Mouse (Mus musculus): ENCODE data around the gene Znrd1as. TPM values are rescaled to one million over a fixed set of nuclear protein-coding genes. Genes with fewer than 3 reads are reported as not detected.

Znrd1as gene
- total and polyA plus RNA-seq, 3 experiments, result 1.8 to 2.8 TPM; not detected in 1

DNA sequence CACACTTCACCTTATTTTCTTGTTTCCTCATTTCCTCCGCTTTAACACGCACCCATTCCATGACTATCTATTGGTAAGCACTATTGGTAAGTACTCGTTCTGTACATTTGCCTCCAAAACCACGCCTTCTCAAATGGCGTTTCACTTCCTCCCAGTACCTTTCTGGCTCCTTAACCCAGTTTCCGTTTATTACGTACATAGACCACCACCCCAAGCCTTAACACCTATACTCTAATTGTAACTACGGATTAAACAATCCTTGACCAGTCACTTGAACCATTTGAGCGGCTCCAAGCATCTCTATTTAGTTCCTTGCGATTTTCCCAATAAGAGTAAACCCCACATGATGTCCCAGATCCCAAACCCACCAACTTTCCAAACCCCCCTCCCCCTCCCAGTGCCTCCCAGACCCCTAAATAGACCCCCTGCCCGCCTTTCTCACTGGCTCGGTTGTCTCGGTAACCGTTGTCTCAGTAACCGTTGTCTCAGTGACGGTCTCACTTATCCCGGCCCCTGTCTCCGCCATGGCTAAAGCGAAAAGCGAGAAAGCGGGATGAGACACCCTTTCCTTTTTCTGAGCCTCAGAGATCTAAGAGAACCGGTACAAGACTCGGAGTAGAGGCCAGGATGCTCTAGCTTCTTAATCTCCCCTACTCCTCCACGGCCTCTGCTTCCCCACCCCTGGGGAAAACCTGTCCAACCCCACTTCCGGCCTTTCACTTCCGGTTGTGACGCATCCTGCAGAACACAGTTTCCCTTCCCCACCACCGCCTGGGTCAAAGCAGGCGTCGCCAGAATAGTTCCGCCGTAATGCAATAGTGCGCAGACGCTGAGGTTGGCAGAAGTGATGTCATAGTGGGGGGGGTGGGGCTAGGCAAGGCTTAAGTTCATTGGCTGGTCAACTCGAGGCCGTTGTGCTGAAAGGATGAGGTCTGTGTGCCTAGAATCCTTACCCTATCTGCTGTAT, 7.1 kb upstream of the Znrd1as start, which contains the start of gene Ppp1r11:
Gene Ppp1r11, minus strand, starts transcription at position 761 of the 967 bp plus-strand sequence.
- H3K36me3 ChIP-seq (ENCODE audit: control insufficient read depth in 1 of 2, insufficient read depth in 2 of 2, low read length in 2 of 2), result peaks cover 0 to 9% of the 10 kb centered on the region in 2 experiments; a peak in 2 of 4 replicates
- peak within 1 kb of the TSS; percentile 40 for H3K27ac ChIP-seq (ENCODE audit: control insufficient read depth, low read depth, low read length)
- no peaks in the 10 kb centered on the region for H3K4me1 ChIP-seq (ENCODE audit: control insufficient read depth in 1 of 2, insufficient read depth in 2 of 2, low read length in 2 of 2)
- H3K27me3 ChIP-seq (ENCODE audit: control insufficient read depth in 1 of 2, insufficient read depth in 2 of 2, low read length in 2 of 2), result no peaks in the 10 kb centered on the region
- peak within 1 kb of the TSS; percentile 77 to 87 for H3K4me3 ChIP-seq (ENCODE audit: control insufficient read depth in 1 of 2, insufficient read depth in 1 of 2, low read depth in 2 of 2, low read length in 2 of 2)
- peaks cover 15% of the 10 kb centered on the region for H3K79me2 ChIP-seq (ENCODE audit: control insufficient read depth, insufficient read depth, low read length, poor library complexity)
- no peaks in the 10 kb centered on the region for H3K9me3 ChIP-seq (replicated peaks; ENCODE audit: insufficient read depth, low read length)
- DNase-seq (ENCODE audit: low read depth, low spot score), result peak; percentile 99
- peak within 1 kb of the TSS; percentile 76 for H3K9ac ChIP-seq (ENCODE audit: control insufficient read depth, low read depth, low read length, poor library complexity, severe bottlenecking)
- TF ChIP-seq MAX (IDR thresholded peaks at IDR 0.05; ENCODE audit: low read length), result peak; percentile 78
- no peak for TF ChIP-seq MAFK (IDR thresholded peaks at IDR 0.05; ENCODE audit: borderline replicate concordance, low read depth, low read length)
- TF ChIP-seq GABPA (IDR thresholded peaks at IDR 0.05; ENCODE audit: low read depth, low read length), result no peak
- TF ChIP-seq POLR2AphosphoS2 (IDR thresholded peaks at IDR 0.05; ENCODE audit: low read length), result peak; percentile 78; the same call in 1 of the 2 replicates
- no peak for TF ChIP-seq RAD21 (IDR thresholded peaks at IDR 0.05; ENCODE audit: low read depth, low read length)
- TF ChIP-seq NELFE (IDR thresholded peaks at IDR 0.05; ENCODE audit: low read depth, low read length), result peak; percentile 73
- no peak for TF ChIP-seq GATA1 (IDR thresholded peaks at IDR 0.05; ENCODE audit: low read depth, low read length)
- TF ChIP-seq RCOR1 (IDR thresholded peaks at IDR 0.05; ENCODE audit: low read depth, low read length), result peak; percentile 19
- peak; percentile 60; the same call in 1 of the 2 replicates for TF ChIP-seq KAT2A (conservative IDR thresholded peaks at IDR 0.05; ENCODE audit: low read depth, low read length)
- peak; percentile 31; the same call in 1 of the 2 replicates for TF ChIP-seq MYC (IDR thresholded peaks at IDR 0.05; ENCODE audit: low read depth, low read length)
- peak; percentile 77 for TF ChIP-seq ETS1 (IDR thresholded peaks at IDR 0.05; ENCODE audit: low read depth, low read length)
- TF ChIP-seq EP300 (IDR thresholded peaks at IDR 0.05; ENCODE audit: low read depth in 1 of 2, low read length in 2 of 2), result peak in 1 of 2 experiments; percentile 42; a peak in 1 of 4 replicates
- no peak for TF ChIP-seq ZC3H11A (IDR thresholded peaks at IDR 0.05; ENCODE audit: low read depth, low read length)
- TF ChIP-seq SMC3 (IDR thresholded peaks at IDR 0.05; ENCODE audit: low read depth, low read length), result no peak
- peak; percentile 72; the same call in 1 of the 2 replicates for TF ChIP-seq MAZ (IDR thresholded peaks at IDR 0.05; ENCODE audit: low read depth, low read length)
- peak; percentile 81 for TF ChIP-seq NRF1 (IDR thresholded peaks at IDR 0.05; ENCODE audit: insufficient read depth, low read depth, low read length, poor library complexity, severe bottlenecking)
- TF ChIP-seq POLR2A (IDR thresholded peaks at IDR 0.05; ENCODE audit: control insufficient read depth in 1 of 2, insufficient read depth in 1 of 2, low read depth in 1 of 2, low read length in 2 of 2, poor library complexity in 1 of 2), result peak; percentile 50 to 87; a peak in 3 of 4 replicates
- no peak for TF ChIP-seq ZMIZ1 (IDR thresholded peaks at IDR 0.05; ENCODE audit: low read depth, low read length)
- TF ChIP-seq JUND (IDR thresholded peaks at IDR 0.05; ENCODE audit: low read depth, low read length), result no peak
- TF ChIP-seq POLR2AphosphoS5 (IDR thresholded peaks at IDR 0.05; ENCODE audit: borderline replicate concordance, low read depth, low read length), result no peak
- no peak for TF ChIP-seq ZNF384 (IDR thresholded peaks at IDR 0.05; ENCODE audit: low read depth, low read length)
- peak; percentile 60; the same call in 1 of the 2 replicates for TF ChIP-seq MYB (IDR thresholded peaks at IDR 0.05; ENCODE audit: low read depth, low read length)
- TF ChIP-seq TAL1 (IDR thresholded peaks at IDR 0.05; ENCODE audit: low read length), result no peak
- peak; percentile 95 for TF ChIP-seq HCFC1 (IDR thresholded peaks at IDR 0.05; ENCODE audit: low read depth, low read length)
- TF ChIP-seq BHLHE40 (IDR thresholded peaks at IDR 0.05; ENCODE audit: borderline replicate concordance, low read depth, low read length), result no peak
- TF ChIP-seq ZKSCAN1 (IDR thresholded peaks at IDR 0.05; ENCODE audit: low read depth, low read length), result no peak
- TF ChIP-seq CTCF (IDR thresholded peaks at IDR 0.05 in 2 of 3, conservative IDR thresholded peaks at IDR 0.05 in 1 of 3; ENCODE audit: control insufficient read depth in 1 of 3, insufficient read depth in 1 of 3, low read depth in 2 of 3, low read length in 3 of 3, poor library complexity in 1 of 3, severe bottlenecking in 1 of 3), result no peak
- TF ChIP-seq SIN3A (IDR thresholded peaks at IDR 0.05; ENCODE audit: low read length), result peak; percentile 87
- no peak for TF ChIP-seq CHD1 (IDR thresholded peaks at IDR 0.05; ENCODE audit: low read depth, low read length)
- TF ChIP-seq ELF1 (IDR thresholded peaks at IDR 0.05; ENCODE audit: low read depth, low read length), result peak; percentile 96
- no peak for TF ChIP-seq USF1 (IDR thresholded peaks at IDR 0.05; ENCODE audit: low read depth, low read length)
- TF ChIP-seq E2F4 (IDR thresholded peaks at IDR 0.05; ENCODE audit: borderline replicate concordance, low read depth, low read length), result no peak
- peak; percentile 47 for TF ChIP-seq TCF12 (IDR thresholded peaks at IDR 0.05; ENCODE audit: low read depth, low read length)
- TF ChIP-seq MXI1 (IDR thresholded peaks at IDR 0.05; ENCODE audit: low read depth, low read length), result no peak; the same call in 1 of the 2 replicates
- TF ChIP-seq TBP (IDR thresholded peaks at IDR 0.05; ENCODE audit: low read depth, low read length), result peak; percentile 78; the same call in 1 of the 2 replicates
- TF ChIP-seq CHD2 (IDR thresholded peaks at IDR 0.05; ENCODE audit: low read length), result no peak

All from MEL (cell line).